ENCODE assay signal across 8 mouse cellular contexts in the genomic region with DNA sequence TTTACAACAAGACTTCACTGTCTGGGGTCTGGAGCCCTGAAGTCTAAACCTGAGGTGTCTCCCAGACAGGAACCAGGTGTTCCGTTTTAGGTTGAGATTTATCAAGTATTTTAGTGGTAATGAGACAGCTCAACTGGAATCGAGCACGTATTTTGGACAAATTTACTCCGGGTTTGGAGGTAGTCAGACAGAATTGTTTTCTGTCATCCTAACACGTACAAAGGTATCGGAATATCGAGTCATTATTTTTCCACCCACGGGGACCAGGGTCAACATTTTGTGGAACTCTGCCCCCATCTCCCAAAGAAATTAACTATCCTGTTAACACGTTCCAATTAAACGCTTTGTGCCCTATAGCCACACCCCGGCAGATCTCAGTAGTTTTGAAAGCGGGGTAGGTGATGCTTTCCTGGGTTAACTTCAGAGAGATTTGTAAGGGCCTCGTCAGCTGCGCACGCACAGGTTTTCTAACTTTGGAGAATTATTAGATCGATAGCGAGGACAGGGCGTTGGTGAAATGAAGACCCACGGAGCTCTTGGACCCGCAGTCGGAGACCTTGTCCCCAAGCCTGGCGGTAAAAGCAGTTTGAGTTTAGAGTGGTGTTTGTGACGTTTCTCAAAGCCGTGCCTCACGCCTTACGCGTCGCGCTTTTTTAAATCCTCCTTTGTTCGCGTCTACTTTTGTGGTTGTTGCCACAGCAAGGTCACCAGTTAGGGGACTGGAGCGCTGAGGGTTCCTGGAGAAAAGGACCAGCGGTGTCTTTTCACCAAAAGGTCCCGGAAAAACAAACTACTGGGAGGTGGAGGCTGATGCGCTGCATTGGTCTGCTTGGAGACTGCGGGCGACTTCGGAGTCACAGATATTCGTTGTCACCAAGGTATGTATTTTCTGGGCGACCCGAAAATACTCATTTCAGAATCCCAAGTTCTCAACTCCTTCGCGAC. TPM values are rescaled to one million over a fixed set of nuclear protein-coding genes. Genes with fewer than 3 reads are reported as not detected.
A peak's percentile ranks its signal among the peaks of the same experiment; 100 is the strongest.
DNase-seq lines count a peak whose midpoint lies in the region; ATAC-seq lines count a peak whose summit lies in the region.

No protein-coding gene starts in this region.

- DNase-seq in kidney, postnatal 36 days = no peak
- peak; percentile 40 for DNase-seq in ZHBTc4 (ENCODE audit: low read depth, low spot score)
- peak; percentile 54 for DNase-seq in hindbrain, embryonic 10.5 days (ENCODE audit: low spot score)
- DNase-seq in right cerebral cortex, postnatal 36 days (ENCODE audit: low spot score in 2 of 2) = no peak
- no peak for DNase-seq in MN1 (ENCODE audit: low spot score)
- DNase-seq in adipocyte (ENCODE audit: low spot score) = no peak

- no peak overlapping the region; the same call in 1 of the 2 replicates for H3K9ac ChIP-seq in kidney, embryonic 15.5 days
- peak overlapping the region; percentile 54 for H3K9ac ChIP-seq in midbrain, embryonic 13.5 days (replicated peaks)

- 2% methylated on average over 43 of the region's 43 CpGs for WGBS in kidney, embryonic 15.5 days
- 3% methylated on average over 43 of the region's 43 CpGs for WGBS in hindbrain, embryonic 10.5 days
- 4% methylated on average over 43 of the region's 43 CpGs for WGBS in midbrain, embryonic 13.5 days

- peak overlapping the region; percentile 48 for H3K4me3 ChIP-seq in kidney, embryonic 15.5 days (replicated peaks)
- peak overlapping the region; percentile 62 for H3K4me3 ChIP-seq in hindbrain, embryonic 10.5 days
- H3K4me3 ChIP-seq in midbrain, embryonic 13.5 days (replicated peaks) = peak overlapping the region; percentile 46

- peaks cover 12% of the 10 kb centered on the region for H3K4me1 ChIP-seq in kidney, embryonic 15.5 days
- H3K4me1 ChIP-seq in hindbrain, embryonic 10.5 days (replicated peaks) = peaks cover 12% of the 10 kb centered on the region; the same call in 1 of the 2 replicates
- H3K4me1 ChIP-seq in midbrain, embryonic 13.5 days (replicated peaks) = peaks cover 12% of the 10 kb centered on the region

- H3K27me3 ChIP-seq in kidney, embryonic 15.5 days = peaks cover 63% of the 10 kb centered on the region
- H3K27me3 ChIP-seq in hindbrain, embryonic 10.5 days (ENCODE audit: insufficient read depth, poor library complexity, severe bottlenecking) = peaks cover 71% of the 10 kb centered on the region
- H3K27me3 ChIP-seq in midbrain, embryonic 13.5 days = peaks cover 60% of the 10 kb centered on the region

- no peaks in the 10 kb centered on the region for H3K36me3 ChIP-seq in kidney, embryonic 15.5 days
- no peaks in the 10 kb centered on the region for H3K36me3 ChIP-seq in hindbrain, embryonic 10.5 days
- H3K36me3 ChIP-seq in midbrain, embryonic 13.5 days = no peaks in the 10 kb centered on the region

- no peak for ATAC-seq in kidney, embryonic 15.5 days (replicated peaks; ENCODE audit: low FRiP score)
- no peak for ATAC-seq in midbrain, embryonic 13.5 days

- H3K4me2 ChIP-seq in kidney, embryonic 15.5 days = peak overlapping the region; percentile 75
- peak overlapping the region; percentile 70 for H3K4me2 ChIP-seq in midbrain, embryonic 13.5 days (replicated peaks)

- H3K9me3 ChIP-seq in kidney, embryonic 15.5 days (replicated peaks) = no peaks in the 10 kb centered on the region
- no peaks in the 10 kb centered on the region for H3K9me3 ChIP-seq in hindbrain, embryonic 10.5 days
- H3K9me3 ChIP-seq in midbrain, embryonic 13.5 days = no peaks in the 10 kb centered on the region

- H3K27ac ChIP-seq in kidney, embryonic 15.5 days = no peak overlapping the region
- no peak overlapping the region for H3K27ac ChIP-seq in hindbrain, embryonic 10.5 days
- H3K27ac ChIP-seq in midbrain, embryonic 13.5 days = no peak overlapping the region

RNA-seq across cellular contexts. Expression of gene Zfp322a, which starts 26.6 kb away (rescaled TPM):
- polyA plus RNA-seq in kidney, embryonic 15.5 days (2015; fragmentation: Nextera tagmentation; extraction: Ambion mirVana) = 48.8 and 48.9 TPM in 2 replicates
- polyA plus RNA-seq in hindbrain, embryonic 10.5 days (2016; fragmentation: Nextera tagmentation; extraction: Ambion mirVana) = 42.3 and 54.0 TPM in 2 replicates
- polyA plus RNA-seq in midbrain, embryonic 13.5 days (2015; fragmentation: Nextera tagmentation; extraction: Ambion mirVana) = 56.3 and 58.9 TPM in 2 replicates

RNA-seq across cellular contexts. Expression of gene Abt1, which starts 28.1 kb away (rescaled TPM):
- polyA plus RNA-seq in kidney, embryonic 15.5 days (2015; fragmentation: Nextera tagmentation; extraction: Ambion mirVana) = 13.5 and 13.7 TPM in 2 replicates
- polyA plus RNA-seq in hindbrain, embryonic 10.5 days (2016; fragmentation: Nextera tagmentation; extraction: Ambion mirVana) = 13.4 and 14.5 TPM in 2 replicates
- polyA plus RNA-seq in midbrain, embryonic 13.5 days (2015; fragmentation: Nextera tagmentation; extraction: Ambion mirVana) = 10.8 TPM in 2 replicates

Comparison
In these comparisons a context has a peak if more than half of its experiments do, and no peak if none do; other contexts are left out.
1. DNase-seq: peak in ZHBTc4 (single experiment) and hindbrain, embryonic 10.5 days (single experiment); none in kidney, postnatal 36 days (0 of 2), right cerebral cortex, postnatal 36 days (0 of 2), MN1 (single experiment) and adipocyte (single experiment).
2. Peak in every context shown above with its lines, with median percentiles within 50 percentile points of each other: H3K4me3 ChIP-seq.